In genomic region chr2:103678433-103678832, GRCm38 (mm10) we compare ENCODE assay signal across 14 mouse cellular contexts.
"Had no signal": no experiment of that assay in that cellular context is flagged by ENCODE, and none has a peak within 500 bp of the region (broad histone marks: within the 10 kb centered on the region; RNA-seq: fewer than 3 reads in every experiment).

No protein-coding gene starts in this region.

- H3K27ac ChIP-seq: intestine, embryonic 15.5 days; left cerebral cortex, adult 2 months; limb, embryonic 12.5 days; liver, embryonic 13.5 days; lung, embryonic 15.5 days; macrophage; midbrain, embryonic 15.5 days; neural tube, embryonic 12.5 days; stomach, postnatal 0 days had no signal

- H3K4me2 ChIP-seq: intestine, embryonic 15.5 days; limb, embryonic 12.5 days; liver, embryonic 13.5 days; lung, embryonic 15.5 days; midbrain, embryonic 11.5 days; midbrain, embryonic 15.5 days; neural tube, embryonic 12.5 days had no signal

- H3K9ac ChIP-seq: intestine, embryonic 15.5 days; limb, embryonic 12.5 days; liver, embryonic 13.5 days; liver, postnatal 0 days; lung, embryonic 15.5 days; midbrain, embryonic 15.5 days; neural tube, embryonic 12.5 days had no signal

- H3K4me3 ChIP-seq: intestine, embryonic 15.5 days; left cerebral cortex, adult 2 months; limb, embryonic 12.5 days; liver, embryonic 13.5 days; lung, embryonic 15.5 days; megakaryocyte, embryonic 14.5 days; midbrain, embryonic 15.5 days; neural tube, embryonic 12.5 days had no signal

- ATAC-seq: intestine, embryonic 15.5 days; liver, postnatal 0 days; midbrain, embryonic 15.5 days had no signal

- H3K36me3 ChIP-seq: intestine, embryonic 15.5 days; limb, embryonic 12.5 days; liver, embryonic 13.5 days; lung, embryonic 15.5 days; midbrain, embryonic 15.5 days; neural tube, embryonic 12.5 days had no signal

- DNase-seq: liver; liver, embryonic 13.5 days; liver, postnatal 0 days; lung, postnatal 14 days had no signal

- H3K9me3 ChIP-seq: intestine, embryonic 15.5 days; limb, embryonic 12.5 days; liver, embryonic 13.5 days; lung, embryonic 15.5 days; megakaryocyte, embryonic 14.5 days; midbrain, embryonic 15.5 days; neural tube, embryonic 12.5 days had no signal

- H3K27me3 ChIP-seq: intestine, embryonic 15.5 days; lung, embryonic 15.5 days; midbrain, embryonic 15.5 days; neural tube, embryonic 12.5 days had no signal
